Mouse (Mus musculus) MEL (cell line): ENCODE data around the gene Tnfsf14. TPM values are rescaled to one million over a fixed set of nuclear protein-coding genes. Genes with fewer than 3 reads are reported as not detected.

ENCODE experiments used
- DNase-seq: peaks from one replicate; pipeline ENCODE4 v3.0.0; 2011; ENCODE audit warnings: low read depth, low spot score
- H3K27ac ChIP-seq: 2 replicates; pipeline ENCODE4 v1.5.1; 2012; ENCODE audit warnings: low read depth, mild to moderate bottlenecking, control low read depth, low read length, moderate library complexity; ENCODE audit not compliant: control insufficient read depth
- H3K27me3 ChIP-seq, 2 experiments: fragments of 150-350 bp in 1 of 2; sonication (generic) in 1 of 2; 2 replicates each; pipeline ENCODE4 v1.6.1; 2012; ENCODE audit warnings: low read length in 2 of 2, mild to moderate bottlenecking in 2 of 2, improper control_type of control experiment in 1 of 2, moderate library complexity in 1 of 2; ENCODE audit not compliant: insufficient read depth in 2 of 2, control insufficient read depth in 1 of 2
- H3K36me3 ChIP-seq, 2 experiments: 2 replicates each; pipeline ENCODE4 v1.6.1; 2012 to 2014; ENCODE audit warnings: low read length in 2 of 2, improper control_type of control experiment in 1 of 2, inconsistent platforms in 1 of 2, mild to moderate bottlenecking in 1 of 2; ENCODE audit not compliant: insufficient read depth in 2 of 2, control insufficient read depth in 1 of 2
- H3K4me1 ChIP-seq, 2 experiments: fragments of 150-350 bp in 1 of 2; sonication (generic) in 1 of 2; 2 replicates each; pipeline ENCODE4 v1.6.1; 2012; ENCODE audit warnings: low read length in 2 of 2, improper control_type of control experiment in 1 of 2, mild to moderate bottlenecking in 1 of 2; ENCODE audit not compliant: insufficient read depth in 2 of 2, control insufficient read depth in 1 of 2
- H3K4me3 ChIP-seq, 2 experiments: fragments of 150-350 bp in 1 of 2; sonication (generic) in 1 of 2; 2 replicates each; pipeline ENCODE4 v1.5.1; 2012; ENCODE audit warnings: low read depth in 2 of 2, low read length in 2 of 2, mild to moderate bottlenecking in 2 of 2, moderate library complexity in 2 of 2, control low read depth in 1 of 2, improper control_type of control experiment in 1 of 2; ENCODE audit not compliant: control insufficient read depth in 1 of 2, insufficient read depth in 1 of 2
- H3K79me2 ChIP-seq: 2 replicates; pipeline ENCODE4 v1.6.1; 2012; ENCODE audit warnings: mild to moderate bottlenecking, low read length, moderate library complexity; ENCODE audit not compliant: control insufficient read depth, poor library complexity, insufficient read depth
- H3K9ac ChIP-seq: 2 replicates; pipeline ENCODE4 v1.6.1; 2012; ENCODE audit warnings: low read depth, mild to moderate bottlenecking, control low read depth, low read length, moderate library complexity; ENCODE audit not compliant: control insufficient read depth, poor library complexity, severe bottlenecking
- H3K9me3 ChIP-seq: fragments of 150-350 bp; sonication (generic); replicated peaks from 2 replicates; pipeline ENCODE4 v1.6.1; 2012; ENCODE audit warnings: mild to moderate bottlenecking, low read length, improper control_type of control experiment, moderate library complexity; ENCODE audit not compliant: insufficient read depth
- BHLHE40 ChIP-seq: IDR thresholded peaks from 2 replicates; pipeline ENCODE4 v1.6.1; 2012; ENCODE audit warnings: low read depth, mild to moderate bottlenecking, inconsistent platforms, low read length, improper control_type of control experiment, borderline replicate concordance
- CTCF ChIP-seq, 3 experiments: IDR thresholded peaks in 2 of 3; conservative IDR thresholded peaks in 1 of 3; 2 replicates each; pipeline ENCODE4 v1.5.1; 2011 to 2012; ENCODE audit warnings: low read length in 3 of 3, low read depth in 2 of 3, mild to moderate bottlenecking in 2 of 3, improper control_type of control experiment in 1 of 3, inconsistent platforms in 1 of 3, mixed read lengths in 1 of 3, moderate library complexity in 1 of 3; ENCODE audit not compliant: control insufficient read depth in 1 of 3, insufficient read depth in 1 of 3, poor library complexity in 1 of 3, severe bottlenecking in 1 of 3
- E2F4 ChIP-seq: IDR thresholded peaks from 2 replicates; pipeline ENCODE4 v1.6.1; 2011; ENCODE audit warnings: low read depth, low read length, improper control_type of control experiment, borderline replicate concordance
- ELF1 ChIP-seq: IDR thresholded peaks from 2 replicates; pipeline ENCODE4 v1.6.1; 2014; ENCODE audit warnings: low read depth, mild to moderate bottlenecking, inconsistent platforms, low read length, improper control_type of control experiment, moderate library complexity
- EP300 ChIP-seq, 2 experiments: IDR thresholded peaks; 2 replicates each; pipeline ENCODE4 v1.6.1; 2011; ENCODE audit warnings: improper control_type of control experiment in 2 of 2, low read length in 2 of 2, low read depth in 1 of 2, mild to moderate bottlenecking in 1 of 2
- ETS1 ChIP-seq: IDR thresholded peaks from 2 replicates; pipeline ENCODE4 v1.6.1; 2012; ENCODE audit warnings: low read depth, mild to moderate bottlenecking, inconsistent platforms, low read length, improper control_type of control experiment, moderate library complexity
- GABPA ChIP-seq: IDR thresholded peaks from 2 replicates; pipeline ENCODE4 v1.6.1; 2012; ENCODE audit warnings: low read depth, mild to moderate bottlenecking, inconsistent platforms, low read length, improper control_type of control experiment, moderate library complexity
- GATA1 ChIP-seq: IDR thresholded peaks from 2 replicates; pipeline ENCODE4 v1.6.1; 2011; ENCODE audit warnings: low read depth, low read length, improper control_type of control experiment
- JUND ChIP-seq: IDR thresholded peaks from 2 replicates; pipeline ENCODE4 v1.6.1; 2011; ENCODE audit warnings: low read depth, mild to moderate bottlenecking, improper control_type of control experiment, low read length
- KAT2A ChIP-seq: conservative IDR thresholded peaks from 2 replicates; pipeline ENCODE4 v1.6.1; 2012; ENCODE audit warnings: low read depth, low read length, improper control_type of control experiment, inconsistent platforms
- MAX ChIP-seq: IDR thresholded peaks from 2 replicates; pipeline ENCODE4 v1.6.1; 2011; ENCODE audit warnings: low read length, improper control_type of control experiment
- MAZ ChIP-seq: IDR thresholded peaks from 2 replicates; pipeline ENCODE4 v1.6.1; 2012; ENCODE audit warnings: low read depth, mild to moderate bottlenecking, inconsistent platforms, low read length, improper control_type of control experiment
- MEF2A ChIP-seq: IDR thresholded peaks from 2 replicates; pipeline ENCODE4 v1.6.1; 2014; ENCODE audit warnings: low read depth, mild to moderate bottlenecking, inconsistent platforms, low read length, improper control_type of control experiment; ENCODE audit not compliant: poor library complexity, insufficient replicate concordance, severe bottlenecking; ENCODE audit errors: extremely low read depth
- MYB ChIP-seq: IDR thresholded peaks from 2 replicates; pipeline ENCODE4 v1.6.1; 2011; ENCODE audit warnings: mild to moderate bottlenecking, low read depth, low read length, improper control_type of control experiment
- MYC ChIP-seq: IDR thresholded peaks from 2 replicates; pipeline ENCODE4 v1.6.1; 2011; ENCODE audit warnings: low read depth, mild to moderate bottlenecking, low read length, improper control_type of control experiment, moderate library complexity
- NELFE ChIP-seq: IDR thresholded peaks from 2 replicates; pipeline ENCODE4 v1.6.1; 2011; ENCODE audit warnings: low read depth, low read length, improper control_type of control experiment
- NRF1 ChIP-seq: IDR thresholded peaks from 2 replicates; pipeline ENCODE4 v1.6.1; 2014; ENCODE audit warnings: low read depth, mild to moderate bottlenecking, inconsistent platforms, low read length, improper control_type of control experiment, moderate library complexity; ENCODE audit not compliant: poor library complexity, insufficient read depth, severe bottlenecking
- POLR2A ChIP-seq, 2 experiments: IDR thresholded peaks; 2 replicates each; pipeline ENCODE4 v1.6.1; 2011 to 2012; ENCODE audit warnings: low read length in 2 of 2, mild to moderate bottlenecking in 2 of 2, control low read depth in 1 of 2, improper control_type of control experiment in 1 of 2, low read depth in 1 of 2, moderate library complexity in 1 of 2; ENCODE audit not compliant: control insufficient read depth in 1 of 2, insufficient read depth in 1 of 2, poor library complexity in 1 of 2
- POLR2AphosphoS2 ChIP-seq: IDR thresholded peaks from 2 replicates; pipeline ENCODE4 v1.6.1; 2011; ENCODE audit warnings: low read length, improper control_type of control experiment
- POLR2AphosphoS5 ChIP-seq: IDR thresholded peaks from 2 replicates; pipeline ENCODE4 v1.6.1; 2012; ENCODE audit warnings: low read depth, borderline replicate concordance, mild to moderate bottlenecking, inconsistent platforms, low read length, moderate library complexity, mixed read lengths
- RAD21 ChIP-seq: IDR thresholded peaks from 2 replicates; pipeline ENCODE4 v1.6.1; 2011; ENCODE audit warnings: mild to moderate bottlenecking, low read depth, low read length, improper control_type of control experiment
- SIN3A ChIP-seq: IDR thresholded peaks from 2 replicates; pipeline ENCODE4 v1.6.1; 2012; ENCODE audit warnings: low read length, improper control_type of control experiment, inconsistent platforms
- SMC3 ChIP-seq: IDR thresholded peaks from 2 replicates; pipeline ENCODE4 v1.6.1; 2011; ENCODE audit warnings: low read depth, low read length, improper control_type of control experiment
- TAL1 ChIP-seq: IDR thresholded peaks from 2 replicates; pipeline ENCODE4 v1.6.1; 2012; ENCODE audit warnings: mild to moderate bottlenecking, inconsistent platforms, low read length, moderate library complexity, mixed read lengths
- TCF12 ChIP-seq: IDR thresholded peaks from 2 replicates; pipeline ENCODE4 v1.6.1; 2014; ENCODE audit warnings: low read depth, mild to moderate bottlenecking, inconsistent platforms, low read length, improper control_type of control experiment, moderate library complexity
- UBTF ChIP-seq: IDR thresholded peaks from 2 replicates; pipeline ENCODE4 v1.6.1; 2012; ENCODE audit warnings: low read depth, mild to moderate bottlenecking, inconsistent platforms, low read length, improper control_type of control experiment, moderate library complexity, borderline replicate concordance; ENCODE audit not compliant: insufficient read depth
- ZKSCAN1 ChIP-seq: IDR thresholded peaks from 2 replicates; pipeline ENCODE4 v1.6.1; 2012; ENCODE audit warnings: low read depth, mild to moderate bottlenecking, inconsistent platforms, low read length, improper control_type of control experiment, moderate library complexity
- ZMIZ1 ChIP-seq: IDR thresholded peaks from 2 replicates; pipeline ENCODE4 v1.6.1; 2012; ENCODE audit warnings: low read depth, mild to moderate bottlenecking, inconsistent platforms, low read length, improper control_type of control experiment, moderate library complexity
- ZNF384 ChIP-seq: IDR thresholded peaks from 2 replicates; pipeline ENCODE4 v1.6.1; 2012; ENCODE audit warnings: low read depth, mild to moderate bottlenecking, inconsistent platforms, low read length, improper control_type of control experiment
- polyA plus RNA-seq, 2 experiments: library from polyadenylated mRNA; stranded (reverse) in 1 of 2; unstranded in 1 of 2; fragments of >175 nt in 1 of 2; fragments of >200 nt in 1 of 2; gene quantifications; 2 replicates each; pipeline versions ENCODE4 v1.2.1 to v1.2.4; 2012; ENCODE audit warnings: low replicate concordance in 2 of 2, low read depth in 1 of 2; ENCODE audit not compliant: insufficient read length in 2 of 2, insufficient read depth in 1 of 2, missing spikeins in 1 of 2
- total RNA-seq: library from RNA; depleted of rRNA; stranded (reverse); fragments of 300-350 nt; gene quantifications from 2 replicates; pipeline ENCODE4 v1.2.3, GENCODE M21; 2012

Tnfsf14 gene
- total and polyA plus RNA-seq, 3 experiments, result not detected

DNA sequence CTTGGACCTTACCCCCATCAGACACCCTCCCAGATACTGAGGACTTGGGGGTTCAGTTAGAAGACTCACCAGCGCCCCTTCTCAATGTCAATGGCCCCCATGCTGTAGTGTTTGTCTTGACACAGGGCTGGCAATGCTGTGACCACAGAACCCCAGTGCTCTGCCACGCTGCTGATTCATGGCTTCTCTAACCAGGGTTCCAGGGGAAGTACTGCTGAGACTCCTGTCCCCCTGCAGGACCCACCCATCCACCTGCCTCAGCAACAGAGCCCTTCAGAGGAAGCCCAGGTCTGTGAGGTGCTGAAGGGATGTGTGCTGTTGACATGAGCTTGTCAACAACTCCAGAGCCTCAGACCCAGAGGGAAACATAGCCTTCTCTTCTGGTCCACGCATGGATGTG lies 794 bp upstream of the Tnfsf14 start:
- no peak for TF ChIP-seq MYC
- no peak for TF ChIP-seq ETS1
- TF ChIP-seq RAD21, result no peak
- no peak for TF ChIP-seq KAT2A
- no peak for TF ChIP-seq ZNF384
- TF ChIP-seq POLR2A (IDR thresholded peaks at IDR 0.05; ENCODE audit: control insufficient read depth in 1 of 2, insufficient read depth in 1 of 2, low read depth in 1 of 2, low read length in 2 of 2, poor library complexity in 1 of 2), result no peak
- TF ChIP-seq, all 39 proteins: peak for 0
- DNase-seq, result no peak
- peaks cover 0 to 9% of the 10 kb centered on the region in 2 experiments; a peak in 2 of 4 replicates for H3K36me3 ChIP-seq
- H3K9ac ChIP-seq, result no peak overlapping the region
- no peak overlapping the region for H3K4me3 ChIP-seq
- H3K27ac ChIP-seq, result no peak overlapping the region
- H3K9me3 ChIP-seq, result no peaks in the 10 kb centered on the region
- H3K4me1 ChIP-seq, result peaks cover 0 to 13% of the 10 kb centered on the region in 2 experiments; a peak in 2 of 4 replicates
- H3K27me3 ChIP-seq, result no peaks in the 10 kb centered on the region
- no peaks in the 10 kb centered on the region for H3K79me2 ChIP-seq

- Histone ChIP-seq H3K27me3 (no peaks in the 10 kb centered on the region), H3K4me1 (peaks cover 3 to 25% of the 10 kb centered on the region in 2 experiments), H3K36me3 (peaks cover 0 to 17% of the 10 kb centered on the region in 2 experiments; a peak in 2 of 4 replicates), H3K9me3 (no peaks in the 10 kb centered on the region), H3K9ac (peak overlapping the region; percentile 21), H3K27ac (peak overlapping the region; percentile 41), H3K4me3 (no peak overlapping the region), H3K79me2 (no peaks in the 10 kb centered on the region)
- peak; percentile 64 for DNase-seq
- TF ChIP-seq MAZ (0 out of 2 replicates have a peak, but pooled peaks have one; percentile 15), MAX (no peak), ELF1 (no peak), ZNF384 (peak; percentile 71), ZMIZ1 (no peak), ETS1 (0 out of 2 replicates have a peak, but pooled peaks have one; percentile 46), TCF12 (peak; percentile 42; the same call in 1 of the 2 replicates), NRF1 (no peak), EP300 (IDR thresholded peaks at IDR 0.05; ENCODE audit: low read depth in 1 of 2, low read length in 2 of 2) (peak; percentile 77 to 80), MYB (no peak; the same call in 1 of the 2 replicates), NELFE (no peak), POLR2AphosphoS5 (no peak), POLR2A (IDR thresholded peaks at IDR 0.05; ENCODE audit: control insufficient read depth in 1 of 2, insufficient read depth in 1 of 2, low read depth in 1 of 2, low read length in 2 of 2, poor library complexity in 1 of 2) (no peak), SMC3 (no peak), ZKSCAN1 (no peak), RAD21 (no peak), KAT2A (no peak), JUND (no peak), TAL1 (no peak), MYC (0 out of 2 replicates have a peak, but pooled peaks have one; percentile 30), UBTF (no peak), GATA1 (peak; percentile 78), BHLHE40 (no peak), SIN3A (no peak), E2F4 (no peak), POLR2AphosphoS2 (no peak), MEF2A (no peak), GABPA (no peak), CTCF (IDR thresholded peaks at IDR 0.05 in 2 of 3, conservative IDR thresholded peaks at IDR 0.05 in 1 of 3; ENCODE audit: control insufficient read depth in 1 of 3, insufficient read depth in 1 of 3, low read depth in 2 of 3, low read length in 3 of 3, poor library complexity in 1 of 3, severe bottlenecking in 1 of 3) (no peak)
These were observed 5.3 kb downstream of the Tnfsf14 start for GRCm38 (mm10) chr17:57188510-57189192.
